Mouse (Mus musculus) liver, embryonic 15.5 days (tissue): ENCODE measurements around the gene Fbxw7. TPM values are rescaled to one million over a fixed set of nuclear protein-coding genes. Genes with fewer than 3 reads are reported as not detected.

Source experiments
- ATAC-seq: fragments of 200-750 bp; cut with Nextera tagmentation; 2 replicates; pipeline ENCODE4 v1.8.0; 2017; ENCODE audit warnings: moderate number of reproducible peaks, mild to moderate bottlenecking, moderate library complexity; ENCODE audit not compliant: insufficient read depth
- H3K27ac ChIP-seq: fragments of 300-500 bp; sonication (generic); replicated peaks from 2 replicates; pipeline ENCODE4 v1.5.1; 2015; ENCODE audit warnings: mild to moderate bottlenecking, inconsistent platforms
- H3K27me3 ChIP-seq: fragments of 300-500 bp; sonication (generic); 2 replicates; pipeline ENCODE4 v1.6.1; 2015; ENCODE audit warnings: mild to moderate bottlenecking, inconsistent platforms
- H3K36me3 ChIP-seq: fragments of 300-500 bp; sonication (generic); replicated peaks from 2 replicates; pipeline ENCODE4 v1.6.1; 2015; ENCODE audit warnings: moderate library complexity, mild to moderate bottlenecking, inconsistent platforms
- H3K4me1 ChIP-seq: fragments of 300-500 bp; sonication (generic); replicated peaks from 2 replicates; pipeline ENCODE4 v1.6.1; 2015; ENCODE audit warnings: inconsistent platforms
- H3K4me2 ChIP-seq: fragments of 300-500 bp; sonication (generic); 2 replicates; pipeline ENCODE4 v1.6.1; 2015; ENCODE audit warnings: moderate library complexity, mild to moderate bottlenecking, inconsistent platforms
- H3K4me3 ChIP-seq: fragments of 300-500 bp; sonication (generic); replicated peaks from 2 replicates; pipeline ENCODE4 v1.5.1; 2015; ENCODE audit warnings: mild to moderate bottlenecking, inconsistent platforms
- H3K9ac ChIP-seq: fragments of 300-500 bp; sonication (generic); 2 replicates; pipeline ENCODE4 v1.6.1; 2015; ENCODE audit warnings: moderate library complexity, mild to moderate bottlenecking, inconsistent platforms
- H3K9me3 ChIP-seq: fragments of 300-500 bp; sonication (generic); replicated peaks from 2 replicates; pipeline ENCODE4 v1.6.1; 2016; ENCODE audit warnings: inconsistent platforms
- WGBS: fragments of 180-500 bp; shearing (Covaris S2); methylation state at CpG from one replicate; pipeline ENCODE4 v1.1.7; 2015; ENCODE audit warnings: mixed read lengths; ENCODE audit not compliant: insufficient replicate concordance; 5-methylcytosine and 5-hydroxymethylcytosine counted together
- polyA plus RNA-seq: library from polyadenylated mRNA; unstranded; fragments of >200 nt; fragmentation: Nextera tagmentation; extraction: Ambion mirVana; gene quantifications from 2 replicates; pipeline ENCODE4 v1.2.1, GENCODE M21; 2015

Gene Fbxw7
- polyA plus RNA-seq, 1 experiment from 2014 or later = 3.0 TPM

- Histone ChIP-seq H3K4me3 (no peak overlapping the region), H3K9me3 (no peaks in the 10 kb centered on the region), H3K27me3 (no peaks in the 10 kb centered on the region), H3K27ac (no peak overlapping the region), H3K9ac (no peak overlapping the region), H3K4me1 (no peaks in the 10 kb centered on the region), H3K36me3 (no peaks in the 10 kb centered on the region), H3K4me2 (no peak overlapping the region)
- 36% methylated on average over 6 of the region's 6 CpGs for WGBS
- ATAC-seq = no peak
Measured at GRCm38 (mm10) chr3:85024817-85025705, 210.0 kb downstream of the Fbxw7 start.

Other genes with a start within 250 kb of the Fbxw7 start
- 9.6 and 10.5 TPM in 2 replicates for gene Arfip1, start 232.6 kb upstream of the Fbxw7 start, polyA plus RNA-seq
- gene Tigd4, start 221.7 kb upstream of the Fbxw7 start, polyA plus RNA-seq = 0.02 and 0.07 TPM in 2 replicates
- gene Tmem154, start 149.1 kb upstream of the Fbxw7 start, polyA plus RNA-seq = 2.3 and 2.5 TPM in 2 replicates